Mouse (Mus musculus): ENCODE measurements around the gene Tmem116.

Tmem116 gene

DNA sequence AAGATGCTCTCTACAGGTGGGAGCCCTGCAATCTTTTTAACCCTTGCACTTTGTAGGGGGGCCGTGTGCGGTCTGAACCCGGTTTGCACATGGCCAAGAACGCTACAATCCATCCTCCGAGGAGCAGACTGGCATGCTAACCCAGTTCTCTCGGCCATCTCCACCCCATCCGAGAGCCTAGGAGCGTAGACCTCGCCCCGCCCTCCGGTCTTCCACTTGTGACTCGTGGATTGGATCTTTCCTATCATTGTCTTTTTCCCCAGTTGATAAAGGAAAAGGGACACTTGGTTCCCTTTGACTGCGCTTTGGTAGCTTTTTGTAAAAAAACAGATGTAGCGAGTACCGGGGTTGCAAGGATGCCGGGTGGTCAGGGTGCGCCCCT lies at the start of gene Tmem116:
Tmem116 (plus strand) TSS at position 250 of the 382 bp plus-strand sequence.
- in situ Hi-C loops (cut with MboI, MseI) = no loop called here

- in situ Hi-C loops (cut with MboI, MseI) = loop anchor here in 1 of 2 experiments (25.0 kb wide), 1 partner anchor 1029 kb away; no protein-coding TSS in a partner anchor
These were observed 43.8 kb upstream of the Tmem116 start for GRCm38 (mm10) chr5:121407856-121408255.

- in situ Hi-C loops (cut with MboI, MseI) = loop anchor here in 1 of 2 experiments (25.0 kb wide), 1 partner anchor 1026 kb away; no protein-coding TSS in a partner anchor
These were observed 40.7 kb upstream of the Tmem116 start for GRCm38 (mm10) chr5:121410975-121411374.

DNA sequence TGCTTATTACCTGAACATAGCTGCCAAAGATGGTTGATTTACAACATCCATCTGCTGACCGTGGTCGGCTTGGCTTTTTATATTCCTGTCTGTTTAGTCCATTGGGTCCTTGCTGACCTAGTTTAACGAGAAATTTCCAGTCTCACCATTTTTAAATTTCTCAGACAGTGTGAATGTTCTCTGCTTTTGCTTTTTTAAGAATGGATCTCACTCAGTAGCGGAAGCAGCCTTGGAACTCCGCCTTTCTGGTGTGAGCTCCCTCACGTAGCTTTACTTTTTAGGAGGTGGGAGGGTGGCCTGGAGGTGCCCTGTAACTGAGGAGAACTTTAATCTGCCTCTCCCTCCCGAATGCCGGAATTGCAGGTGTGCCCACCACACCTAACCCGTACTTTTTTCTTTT lies 31.0 kb upstream of the Tmem116 start:
- in situ Hi-C loops (cut with MboI, MseI) = loop anchor here in 1 of 2 experiments (10.0 to 25.0 kb wide), 2 partner anchors 944 to 1017 kb away; no protein-coding TSS in a partner anchor

GRCm38 (mm10) chr5:121422787-121423186 lies 28.9 kb upstream of the Tmem116 start:
- in situ Hi-C loops (cut with MboI, MseI) = loop anchor here in 1 of 2 experiments (10.0 to 25.0 kb wide), 2 partner anchors 942 to 1015 kb away; no protein-coding TSS in a partner anchor

DNA sequence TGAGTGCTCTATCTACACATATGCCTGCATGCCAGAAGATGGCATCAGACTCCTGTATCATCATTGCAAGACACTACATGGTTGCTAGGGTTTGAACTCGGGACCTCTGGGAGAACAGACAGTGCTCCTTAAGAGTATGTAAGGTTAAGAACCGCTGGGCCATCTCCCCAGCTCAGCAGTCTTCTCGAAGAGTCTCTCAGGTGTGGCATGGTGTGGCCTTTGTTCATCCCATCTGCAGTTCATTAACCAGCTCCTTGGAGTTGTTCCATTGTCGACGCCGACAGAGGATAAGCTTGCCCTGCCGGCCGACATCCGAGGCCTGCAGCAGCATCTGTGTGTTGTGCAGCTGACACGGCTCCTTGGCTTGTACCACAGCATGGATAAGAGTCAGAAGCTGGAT lies 28.4 kb upstream of the Tmem116 start:
- in situ Hi-C loops (cut with MboI, MseI) = loop anchor here in 1 of 2 experiments (10.0 to 25.0 kb wide), 2 partner anchors 942 to 1014 kb away; no protein-coding TSS in a partner anchor

GRCm38 (mm10) chr5:121428954-121429353 lies 22.7 kb upstream of the Tmem116 start:
- in situ Hi-C loops (cut with MboI, MseI) = loop anchor here in 1 of 2 experiments (10.0 to 25.0 kb wide), 2 partner anchors 936 to 1058 kb away; no protein-coding TSS in a partner anchor

- in situ Hi-C loops (cut with MboI, MseI) = loop anchor here in 1 of 2 experiments (25.0 kb wide), 1 partner anchor 1049 kb away; no protein-coding TSS in a partner anchor
These were observed 13.6 kb upstream of the Tmem116 start for GRCm38 (mm10) chr5:121438131-121438530.

GRCm38 (mm10) chr5:121438756-121439155 lies 12.9 kb upstream of the Tmem116 start:
- in situ Hi-C loops (cut with MboI, MseI) = loop anchor here in 1 of 2 experiments (25.0 kb wide), 1 partner anchor 1049 kb away; no protein-coding TSS in a partner anchor

GRCm38 (mm10) chr5:121443548-121443947 lies 8.1 kb upstream of the Tmem116 start:
- in situ Hi-C loops (cut with MboI, MseI) = loop anchor here (5.0 to 25.0 kb wide), 2 partner anchors 34 to 1044 kb away; no protein-coding TSS in a partner anchor

DNA sequence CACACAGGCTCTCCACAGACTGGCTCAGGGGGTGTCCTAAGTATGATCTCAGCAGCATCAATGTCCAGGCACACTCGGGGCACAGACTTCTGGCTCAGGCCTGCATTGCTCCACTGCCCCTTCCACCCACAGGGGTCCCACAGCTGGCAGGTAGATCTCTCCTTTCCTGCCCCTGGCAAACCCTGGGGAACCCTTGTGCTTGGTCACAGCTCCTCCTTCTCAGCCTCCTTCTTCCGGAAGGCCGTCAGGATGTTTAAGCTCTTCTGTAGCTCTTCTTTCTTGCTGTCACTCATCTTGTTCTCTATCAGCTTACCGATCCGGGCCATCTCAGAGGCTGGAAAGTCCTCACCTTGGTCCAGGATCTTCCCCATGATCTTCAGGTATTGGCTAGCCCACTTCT lies 6.8 kb upstream of the Tmem116 start:
- in situ Hi-C loops (cut with MboI, MseI) = loop anchor here (5.0 to 25.0 kb wide), 2 partner anchors 32 to 1042 kb away; no protein-coding TSS in a partner anchor

DNA sequence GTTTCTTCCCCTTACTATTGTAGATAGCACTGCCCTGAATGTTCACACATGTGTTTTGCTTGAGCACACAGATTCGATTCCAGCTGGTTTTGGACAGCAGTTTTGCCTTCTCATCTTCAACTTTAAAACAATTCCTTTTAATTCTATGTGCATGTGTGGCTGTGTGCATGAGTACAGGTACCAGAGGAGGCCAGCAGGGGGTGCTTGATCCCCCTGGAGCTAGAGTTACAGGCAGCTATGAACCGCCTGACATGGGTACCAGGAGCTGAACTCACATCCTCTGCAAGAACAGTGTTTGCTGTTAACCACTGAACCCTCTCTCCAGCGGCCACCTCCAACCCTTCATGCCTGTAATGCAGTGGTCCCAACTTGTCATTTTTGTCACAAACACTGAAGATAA lies 3.2 kb upstream of the Tmem116 start:
- in situ Hi-C loops (cut with MboI, MseI) = loop anchor here in 1 of 2 experiments (25.0 kb wide), 1 partner anchor 1039 kb away; no protein-coding TSS in a partner anchor

- in situ Hi-C loops (cut with MboI, MseI) = loop anchor here in 1 of 2 experiments (25.0 kb wide), 1 partner anchor 1037 kb away; no protein-coding TSS in a partner anchor
These were observed 1.7 kb upstream of the Tmem116 start for GRCm38 (mm10) chr5:121449976-121450375.

DNA sequence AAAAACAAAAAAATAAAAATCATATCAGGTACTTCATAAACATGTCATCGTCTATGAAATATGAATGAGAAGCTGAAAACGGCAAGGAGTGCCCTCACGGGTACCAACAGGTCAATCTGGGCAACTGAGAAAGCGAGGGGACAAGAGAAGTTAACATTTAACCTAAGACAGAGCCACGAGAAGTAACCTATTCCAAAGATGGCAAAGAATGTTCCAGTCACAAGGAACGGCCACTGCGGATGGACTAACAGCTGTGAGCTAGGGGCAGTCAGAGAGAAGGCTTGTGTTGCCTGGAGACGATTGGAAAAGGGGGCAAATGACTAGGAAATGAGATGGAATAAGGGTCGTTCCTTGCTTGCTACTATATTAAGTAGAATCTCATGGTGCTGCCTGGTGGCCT lies 1.2 kb upstream of the Tmem116 start:
- in situ Hi-C loops (cut with MboI, MseI) = no loop called here

DNA sequence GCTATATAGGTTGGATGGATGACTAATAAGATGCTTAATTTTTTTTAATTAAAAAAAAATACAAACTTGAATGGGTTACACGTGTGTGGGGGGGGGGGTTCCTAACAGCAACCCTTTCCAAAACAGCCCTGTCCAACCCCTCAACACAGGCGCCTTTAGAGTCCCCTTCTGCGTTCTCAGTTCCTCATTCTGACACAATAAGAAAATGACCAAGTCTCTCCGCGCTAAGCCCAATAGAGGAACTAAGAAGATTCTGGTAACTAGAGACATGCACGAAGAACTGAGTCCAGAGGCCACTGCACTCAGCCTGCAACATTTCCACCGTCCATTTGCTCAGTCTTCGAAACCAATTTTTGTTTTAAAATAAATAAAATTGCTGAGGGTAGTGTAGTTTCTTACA lies 490 bp upstream of the Tmem116 start:
- in situ Hi-C loops (cut with MboI, MseI) = no loop called here

- in situ Hi-C loops (cut with MboI, MseI) = no loop called here
These were observed 555 bp downstream of the Tmem116 start, which contains the start of gene Erp29 for GRCm38 (mm10) chr5:121452026-121452869. Erp29 (minus strand) TSS chr5:121452506.

- in situ Hi-C loops (cut with MboI, MseI) = no loop called here
These were observed 1.2 kb downstream of the Tmem116 start for GRCm38 (mm10) chr5:121452906-121453305.

DNA sequence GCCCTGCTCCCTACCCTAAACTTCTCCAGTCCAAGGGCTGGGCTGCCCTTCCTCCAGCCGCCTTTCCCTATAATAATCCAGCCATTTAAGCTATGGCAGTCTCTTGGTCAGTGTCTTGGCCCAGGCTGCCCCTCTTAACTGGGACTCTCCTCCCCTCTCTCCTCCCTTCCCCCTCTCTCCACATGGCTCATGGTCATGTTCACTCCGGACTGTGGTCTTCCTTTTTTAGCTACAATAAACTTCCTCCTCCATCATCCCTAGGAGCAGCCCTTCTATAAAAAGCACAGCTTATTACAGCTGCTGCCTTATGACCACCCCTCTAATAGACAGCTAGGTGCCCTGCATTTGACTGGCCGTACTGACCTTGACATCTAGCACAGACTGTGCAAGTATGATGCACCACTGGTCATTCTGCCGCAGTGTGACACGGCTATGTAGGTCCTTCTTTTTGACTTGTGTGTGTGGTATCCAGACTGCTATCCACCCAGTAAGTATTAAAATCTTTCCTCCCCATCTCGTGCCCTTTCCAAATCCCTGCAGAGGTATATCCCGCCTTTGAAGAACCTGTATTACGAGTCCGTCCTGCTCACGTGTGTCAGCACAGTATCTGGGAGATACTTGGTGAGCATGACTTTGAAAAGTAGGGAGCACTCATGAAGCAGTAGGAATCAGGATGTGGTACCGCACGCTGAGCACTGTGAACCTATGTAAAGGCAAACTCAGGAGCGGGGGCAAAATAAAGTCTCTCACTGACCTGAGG lies 2.2 kb downstream of the Tmem116 start:
- in situ Hi-C loops (cut with MboI, MseI) = no loop called here

DNA sequence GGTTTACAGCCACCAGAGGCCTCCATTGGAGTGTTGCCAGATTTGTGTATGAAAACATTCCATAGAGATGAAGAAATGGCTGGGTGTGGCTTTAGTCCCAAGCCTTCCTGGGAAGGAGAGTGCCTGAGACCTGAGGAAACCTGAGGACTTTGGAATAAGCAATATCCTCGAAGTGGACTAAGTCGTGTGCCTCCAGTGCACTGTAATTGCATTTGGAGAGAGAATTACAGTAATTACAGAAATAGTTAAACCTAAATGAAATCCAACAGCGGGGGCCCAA lies 2.8 kb downstream of the Tmem116 start:
- in situ Hi-C loops (cut with MboI, MseI) = no loop called here

DNA sequence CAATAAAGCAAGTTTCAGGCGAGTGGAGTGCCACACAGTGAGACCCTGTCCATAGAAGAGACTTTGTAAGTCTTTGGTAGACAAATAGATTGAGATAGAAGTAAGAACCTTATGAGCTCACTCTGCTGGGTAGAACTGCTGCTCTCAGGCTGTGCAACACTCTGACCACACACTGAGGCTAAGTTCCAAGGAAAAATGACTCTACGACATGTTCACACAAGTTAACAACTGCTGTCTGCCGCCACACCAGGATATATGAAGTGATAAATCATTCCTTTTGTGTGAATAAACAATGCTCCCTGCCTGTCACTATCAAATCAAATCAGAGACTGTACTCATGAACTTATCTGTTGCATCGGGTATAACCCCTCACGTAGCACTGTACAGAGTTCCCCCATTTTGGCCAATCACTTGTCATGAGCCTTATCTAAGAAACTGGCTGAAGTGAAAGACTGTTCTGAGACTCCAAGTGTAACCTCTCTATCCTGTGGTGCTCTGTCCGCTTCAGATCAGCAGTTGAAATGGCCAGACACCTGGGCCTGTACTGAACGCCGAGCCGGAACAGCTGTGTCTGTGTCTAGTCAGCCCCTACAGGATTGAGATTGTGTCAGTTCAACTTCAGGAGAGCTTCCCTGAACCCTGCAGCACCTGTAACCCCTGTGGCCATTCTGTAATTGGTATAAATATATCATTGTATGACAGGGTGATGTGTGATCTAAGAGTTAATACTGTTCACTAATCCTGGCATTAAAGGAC lies 4.0 kb downstream of the Tmem116 start:
- in situ Hi-C loops (cut with MboI, MseI) = no loop called here
